Mouse (Mus musculus) forebrain, postnatal 0 days (tissue): ENCODE measurements around the gene Ctsl. TPM values are rescaled to one million over a fixed set of nuclear protein-coding genes. Genes with fewer than 3 reads are reported as not detected.

Experiments
- ATAC-seq: fragments of 200-750 bp; cut with Nextera tagmentation; 2 replicates; pipeline ENCODE4 v1.8.0; 2017; ENCODE audit warnings: mild to moderate bottlenecking, moderate library complexity
- DNase-seq: peaks from one replicate; pipeline ENCODE4 v3.0.0-alpha.2; 2015
- H3K27ac ChIP-seq: fragments of 300-500 bp; sonication (generic); 2 replicates; pipeline ENCODE4 v1.5.1; 2014; ENCODE audit warnings: low read depth, mild to moderate bottlenecking, antibody characterized with exemption, low read length, moderate library complexity, mixed read lengths
- H3K27me3 ChIP-seq: fragments of 300-500 bp; sonication (generic); 2 replicates; pipeline ENCODE4 v1.6.1; 2014; ENCODE audit warnings: mild to moderate bottlenecking, low read length, mixed read lengths; ENCODE audit not compliant: insufficient read depth
- H3K36me3 ChIP-seq: fragments of 300-500 bp; sonication (generic); 2 replicates; pipeline ENCODE4 v1.6.1; 2014; ENCODE audit warnings: mild to moderate bottlenecking, moderate library complexity; ENCODE audit not compliant: insufficient read depth
- H3K4me1 ChIP-seq: fragments of 300-500 bp; sonication (generic); 2 replicates; pipeline ENCODE4 v1.6.1; 2014; ENCODE audit warnings: antibody characterized with exemption; ENCODE audit not compliant: insufficient read depth
- H3K4me2 ChIP-seq: fragments of 300-500 bp; sonication (generic); 2 replicates; pipeline ENCODE4 v1.6.1; 2014; ENCODE audit warnings: low read depth, mild to moderate bottlenecking, moderate library complexity
- H3K4me3 ChIP-seq: fragments of 300-500 bp; sonication (generic); 2 replicates; pipeline ENCODE4 v1.5.1; 2014; ENCODE audit warnings: low read depth, low read length, mixed read lengths
- H3K9ac ChIP-seq: fragments of 300-500 bp; sonication (generic); 2 replicates; pipeline ENCODE4 v1.6.1; 2014; ENCODE audit warnings: mild to moderate bottlenecking
- H3K9me3 ChIP-seq: fragments of 300-500 bp; sonication (generic); 2 replicates; pipeline ENCODE4 v1.6.1; 2016; ENCODE audit warnings: low read length
- CTCF ChIP-seq: sonication (generic); IDR thresholded peaks from 2 replicates; pipeline ENCODE4 v1.5.1; 2016; ENCODE audit warnings: antibody characterized with exemption, control low read depth, low read depth
- WGBS: fragments of 180-500 bp; shearing (Covaris S2); extraction: QIAGEN DNeasy Blood & Tissue Kit; methylation state at CpG from one replicate; pipeline ENCODE4 v1.1.7; 2014; 5-methylcytosine and 5-hydroxymethylcytosine counted together
- polyA plus RNA-seq: library from polyadenylated mRNA; unstranded; fragments of >200 nt; fragmentation: Nextera tagmentation; extraction: Ambion mirVana; gene quantifications from 2 replicates; pipeline ENCODE4 v1.2.1, GENCODE M21; 2015
- total RNA-seq: library from RNA; depleted of rRNA; stranded (reverse); fragments of >200 nt; gene quantifications from 2 replicates; pipeline ENCODE4 v1.2.3, GENCODE M21; 2014

Ctsl gene
- total and polyA plus RNA-seq, 2 experiments from 2014 or later: 149 to 182 TPM

GRCm38 (mm10) chr13:64398065-64398464, 27.4 kb upstream of the Ctsl start:
- TF ChIP-seq CTCF: no peak
- Histone ChIP-seq H3K9me3 (no peaks in the 10 kb centered on the region), H3K4me2 (no peak overlapping the region), H3K4me1 (no peaks in the 10 kb centered on the region), H3K9ac (no peak overlapping the region), H3K27ac (no peak overlapping the region), H3K4me3 (no peak overlapping the region), H3K27me3 (no peaks in the 10 kb centered on the region), H3K36me3 (no peaks in the 10 kb centered on the region)
- DNase-seq: no peak
- no peak for ATAC-seq
- 95% methylated on average over 1 of the region's 1 CpGs for WGBS

GRCm38 (mm10) chr13:64396979-64397378, 26.3 kb upstream of the Ctsl start:
- ATAC-seq (no peak), DNase-seq (no peak)
- Histone ChIP-seq H3K27ac (no peak overlapping the region), H3K36me3 (no peaks in the 10 kb centered on the region), H3K9ac (no peak overlapping the region), H3K27me3 (no peaks in the 10 kb centered on the region), H3K4me1 (no peaks in the 10 kb centered on the region), H3K9me3 (no peaks in the 10 kb centered on the region), H3K4me2 (no peak overlapping the region), H3K4me3 (no peak overlapping the region)
- 74% methylated on average over 8 of the region's 8 CpGs for WGBS
- no peak for TF ChIP-seq CTCF

DNA sequence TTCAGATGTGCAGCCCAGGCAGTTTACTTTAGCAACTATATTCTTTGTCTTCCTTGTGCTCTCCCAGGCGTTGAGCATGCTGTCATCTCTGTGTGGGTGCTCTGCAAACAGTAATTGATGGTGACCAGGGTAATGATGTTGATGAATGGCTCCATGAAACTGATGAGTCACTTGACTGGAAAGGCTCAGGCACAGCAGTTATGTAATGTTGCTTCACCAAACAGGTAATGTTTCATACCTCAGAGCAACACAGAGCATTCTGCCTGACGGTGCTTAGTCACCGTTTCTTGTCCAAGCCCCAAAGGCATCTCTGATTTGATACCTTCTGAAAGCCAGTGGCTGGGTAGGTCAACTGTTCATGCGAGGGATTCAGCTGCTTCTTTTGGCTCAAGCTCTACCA, 17.7 kb upstream of the Ctsl start:
- DNase-seq: no peak
- no peak overlapping the region for H3K4me3 ChIP-seq
- H3K27ac ChIP-seq: no peak overlapping the region
- no peak overlapping the region for H3K9ac ChIP-seq
- H3K9me3 ChIP-seq: no peaks in the 10 kb centered on the region
- no peak for ATAC-seq
- no peaks in the 10 kb centered on the region for H3K36me3 ChIP-seq
- H3K4me1 ChIP-seq: no peaks in the 10 kb centered on the region
- 83% methylated on average over 4 of the region's 4 CpGs for WGBS
- no peak overlapping the region for H3K4me2 ChIP-seq
- no peaks in the 10 kb centered on the region for H3K27me3 ChIP-seq
- TF ChIP-seq CTCF: no peak

- Histone ChIP-seq H3K4me1 (no peaks in the 10 kb centered on the region), H3K4me3 (no peak overlapping the region), H3K9ac (no peak overlapping the region), H3K27ac (no peak overlapping the region), H3K36me3 (no peaks in the 10 kb centered on the region), H3K9me3 (no peaks in the 10 kb centered on the region), H3K27me3 (no peaks in the 10 kb centered on the region), H3K4me2 (no peak overlapping the region)
- no peak for DNase-seq
- WGBS: 46% methylated on average over 2 of the region's 2 CpGs
- no peak for ATAC-seq
- TF ChIP-seq CTCF: no peak
These were observed 15.4 kb upstream of the Ctsl start for GRCm38 (mm10) chr13:64386048-64386447.

DNA sequence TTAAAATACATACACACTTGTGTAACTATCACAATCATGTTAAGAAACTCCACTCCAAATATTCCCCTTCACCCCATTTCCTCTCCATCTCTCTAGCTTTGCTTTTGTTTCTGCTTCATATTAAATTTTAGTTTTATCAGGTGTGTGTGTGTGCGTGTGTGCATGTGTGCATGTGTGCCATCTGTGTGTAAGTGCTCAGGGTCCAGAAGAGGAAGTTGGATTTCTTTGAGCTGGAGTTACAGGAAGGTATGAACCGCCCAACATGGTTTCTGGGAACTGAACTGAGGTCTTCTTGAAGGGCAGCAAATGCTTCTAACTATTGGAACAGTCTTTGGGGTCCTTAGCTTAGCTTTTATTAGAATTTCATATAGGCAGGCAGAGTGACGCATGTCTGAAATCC, 14.2 kb upstream of the Ctsl start:
- no peak overlapping the region for H3K4me2 ChIP-seq
- no peak overlapping the region for H3K27ac ChIP-seq
- no peak for TF ChIP-seq CTCF
- H3K27me3 ChIP-seq: no peaks in the 10 kb centered on the region
- ATAC-seq (no peak), DNase-seq (no peak)
- H3K4me3 ChIP-seq: no peak overlapping the region
- H3K9me3 ChIP-seq: no peaks in the 10 kb centered on the region
- H3K4me1 ChIP-seq: no peaks in the 10 kb centered on the region
- H3K9ac ChIP-seq: no peak overlapping the region
- WGBS: 88% methylated on average over 3 of the region's 3 CpGs
- no peaks in the 10 kb centered on the region for H3K36me3 ChIP-seq

GRCm38 (mm10) chr13:64380251-64380650, 9.6 kb upstream of the Ctsl start:
- Histone ChIP-seq H3K27ac (no peak overlapping the region), H3K4me3 (no peak overlapping the region), H3K9ac (no peak overlapping the region), H3K4me1 (no peaks in the 10 kb centered on the region), H3K27me3 (no peaks in the 10 kb centered on the region), H3K36me3 (no peaks in the 10 kb centered on the region), H3K9me3 (no peaks in the 10 kb centered on the region), H3K4me2 (no peak overlapping the region)
- no peak for ATAC-seq
- 94% methylated on average over 2 of the region's 2 CpGs for WGBS
- DNase-seq: no peak
- no peak for TF ChIP-seq CTCF

DNA sequence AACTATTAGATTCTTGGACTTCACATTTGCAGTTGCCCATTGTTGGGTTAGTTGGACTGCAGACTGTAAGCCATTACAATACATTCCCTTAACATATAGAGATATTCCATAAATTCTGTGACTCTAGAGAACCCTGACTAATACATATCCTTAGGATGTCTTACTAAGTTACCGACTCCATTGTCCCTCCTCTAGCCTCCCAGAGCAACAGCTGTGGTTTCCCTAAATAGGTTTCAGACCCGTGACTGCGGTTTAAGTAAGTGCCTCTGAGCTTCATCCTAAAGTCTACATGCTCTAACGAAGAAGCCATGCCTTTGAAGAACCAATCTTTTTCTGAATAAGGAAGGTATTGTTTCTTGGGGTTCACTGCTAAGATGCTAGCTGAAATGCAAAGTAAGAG, 7.9 kb upstream of the Ctsl start:
- DNase-seq (no peak), ATAC-seq (no peak)
- Histone ChIP-seq H3K27me3 (no peaks in the 10 kb centered on the region), H3K36me3 (no peaks in the 10 kb centered on the region), H3K4me1 (no peaks in the 10 kb centered on the region), H3K9ac (no peak overlapping the region), H3K27ac (no peak overlapping the region), H3K4me3 (no peak overlapping the region), H3K9me3 (no peaks in the 10 kb centered on the region), H3K4me2 (no peak overlapping the region)
- no peak for TF ChIP-seq CTCF
- 84% methylated on average over 4 of the region's 4 CpGs for WGBS

GRCm38 (mm10) chr13:64376472-64376871, 5.8 kb upstream of the Ctsl start:
- Histone ChIP-seq H3K4me2 (no peak overlapping the region), H3K27ac (no peak overlapping the region), H3K9me3 (no peaks in the 10 kb centered on the region), H3K4me3 (no peak overlapping the region), H3K27me3 (no peaks in the 10 kb centered on the region), H3K36me3 (no peaks in the 10 kb centered on the region), H3K4me1 (no peaks in the 10 kb centered on the region), H3K9ac (no peak overlapping the region)
- no peak for TF ChIP-seq CTCF
- ATAC-seq (no peak), DNase-seq (no peak)
- 89% methylated on average over 2 of the region's 2 CpGs for WGBS
